Mouse (Mus musculus) bone marrow, adult 2 months (tissue): Measurements from ENCODE around the gene Uqcc1.

Experiments
- CTCF ChIP-seq: fragments of 200-500 bp; IDR thresholded peaks from 2 replicates; pipeline ENCODE4 v1.5.1; 2011; ENCODE audit warnings: low read length, control low read depth; ENCODE audit not compliant: control insufficient read depth, insufficient read depth
- POLR2A ChIP-seq: fragments of 200-500 bp; IDR thresholded peaks from 2 replicates; pipeline ENCODE4 v1.6.1; 2011; ENCODE audit warnings: low read depth, mild to moderate bottlenecking, control low read depth, low read length, borderline replicate concordance; ENCODE audit not compliant: control insufficient read depth

- TF ChIP-seq POLR2A (peak; percentile 93), CTCF (peak; percentile 25; the same call in 1 of the 2 replicates)
Observed at GRCm38 (mm10) chr2:155818596-155819391, 111.3 kb downstream of the Uqcc1 start.
